Mouse (Mus musculus): ENCODE data around the gene Gm3402.
"Not testable (repeated sequence)": the region's sequence is repeated elsewhere in the genome, so short reads cannot be mapped to it uniquely, and the experiment has no call there.

- not testable (repeated sequence) for TF ChIP-seq CTCF (IDR thresholded peaks at IDR 0.05; ENCODE audit: extremely low read depth, insufficient read depth, insufficient read length, insufficient replicate concordance); POLR2A (IDR thresholded peaks at IDR 0.05; ENCODE audit: low read depth, low read length)
Measured at GRCm38 (mm10) chr5:146479564-146479963, 34.4 kb upstream of the Gm3402 start.

Data from spleen, adult 2 months (tissue).